Mouse (Mus musculus) gastrocnemius, postnatal 36 days (tissue): ENCODE results near the gene Mapkapk2. TPM values are rescaled to one million over a fixed set of nuclear protein-coding genes. Genes with fewer than 3 reads are reported as not detected.
A peak's percentile ranks its signal among the peaks of the same experiment; 100 is the strongest.

Experiments
- DNase-seq, 2 experiments: peaks; one replicate each; pipeline ENCODE4 v3.0.0; 2022
- intact Hi-C: fragments of 180-260 bp; cut with DNase I; formaldehyde crosslinking; loops from one replicate; pipeline ENCODE4 v1.15.1; 2025
- total RNA-seq, 2 experiments: library from RNA; stranded (reverse); gene quantifications; 2 replicates each; pipeline ENCODE4 v1.2.3; 2021

Gene Mapkapk2
- total RNA-seq, 2 experiments from 2014 or later = 214 to 237 TPM

- intact Hi-C loops = no loop called here
- DNase-seq = no peak
Measured at GRCm38 (mm10) chr1:131085957-131086739, 11.5 kb downstream of the Mapkapk2 start.

GRCm38 (mm10) chr1:131085272-131085671, 12.4 kb downstream of the Mapkapk2 start:
- intact Hi-C loops = no loop called here
- no peak for DNase-seq

GRCm38 (mm10) chr1:131084289-131084688, 13.3 kb downstream of the Mapkapk2 start:
- intact Hi-C loops = no loop called here
- no peak for DNase-seq

GRCm38 (mm10) chr1:131083609-131084008, 14.0 kb downstream of the Mapkapk2 start:
- intact Hi-C loops = no loop called here
- no peak for DNase-seq

- intact Hi-C loops = no loop called here
- DNase-seq = no peak
Measured at GRCm38 (mm10) chr1:131083122-131083521, 14.5 kb downstream of the Mapkapk2 start.

- DNase-seq = no peak
- intact Hi-C loops = no loop called here
Measured at GRCm38 (mm10) chr1:131080686-131081085, 16.9 kb downstream of the Mapkapk2 start.

- intact Hi-C loops = no loop called here
- DNase-seq = no peak
Measured at GRCm38 (mm10) chr1:131079762-131080161, 17.9 kb downstream of the Mapkapk2 start.

- intact Hi-C loops = no loop called here
- DNase-seq = no peak
Measured at GRCm38 (mm10) chr1:131078761-131079330, 18.8 kb downstream of the Mapkapk2 start.

GRCm38 (mm10) chr1:131075098-131075791, 22.4 kb downstream of the Mapkapk2 start:
- intact Hi-C loops = no loop called here
- DNase-seq = no peak

- no peak for DNase-seq
- intact Hi-C loops = no loop called here
Measured at GRCm38 (mm10) chr1:131074524-131074938, 23.1 kb downstream of the Mapkapk2 start.

GRCm38 (mm10) chr1:131072376-131072990, 25.1 kb downstream of the Mapkapk2 start:
- intact Hi-C loops = no loop called here
- no peak for DNase-seq

- intact Hi-C loops = no loop called here
- DNase-seq = peak in 1 of 2 experiments; percentile 40
Measured at GRCm38 (mm10) chr1:131069010-131069409, 28.6 kb downstream of the Mapkapk2 start.

- intact Hi-C loops = no loop called here
- DNase-seq = no peak
Measured at GRCm38 (mm10) chr1:131068011-131068727, 29.5 kb downstream of the Mapkapk2 start.

GRCm38 (mm10) chr1:131064202-131064601, 33.4 kb downstream of the Mapkapk2 start:
- intact Hi-C loops = loop anchor here (5.0 kb wide), 1 partner anchor 33 kb away; the partner anchor contains the start of gene Mapkapk2
- no peak for DNase-seq

GRCm38 (mm10) chr1:131062821-131063220, 34.8 kb downstream of the Mapkapk2 start:
- intact Hi-C loops = loop anchor here (5.0 kb wide), 1 partner anchor 34 kb away; the partner anchor contains the start of gene Mapkapk2
- peak; percentile 48 to 51 for DNase-seq

- no peak for DNase-seq
- intact Hi-C loops = loop anchor here (5.0 kb wide), 1 partner anchor 36 kb away; the partner anchor contains the start of gene Mapkapk2
Measured at GRCm38 (mm10) chr1:131061740-131062254, 35.8 kb downstream of the Mapkapk2 start.

- DNase-seq = peak in 1 of 2 experiments; percentile 46
- intact Hi-C loops = loop anchor here (5.0 kb wide), 1 partner anchor 37 kb away; the partner anchor contains the start of gene Mapkapk2
Measured at GRCm38 (mm10) chr1:131060290-131061253, 37.1 kb downstream of the Mapkapk2 start.

- intact Hi-C loops = loop anchor here (5.0 kb wide), 1 partner anchor 37 kb away; the partner anchor contains the start of gene Mapkapk2
- no peak for DNase-seq
Measured at GRCm38 (mm10) chr1:131059841-131060240, 37.8 kb downstream of the Mapkapk2 start.
